Mouse (Mus musculus) bone marrow macrophage, adult 2 months (primary cell): ENCODE measurements around the gene Impg1.

ENCODE experiments used
- CTCF ChIP-seq: IDR thresholded peaks from 2 replicates; pipeline ENCODE4 v1.5.1; 2012; ENCODE audit warnings: low read depth, mild to moderate bottlenecking, low read length, moderate library complexity
- POLR2A ChIP-seq: IDR thresholded peaks from 2 replicates; pipeline ENCODE4 v1.6.1; 2012; ENCODE audit warnings: mild to moderate bottlenecking, low read depth, low read length, borderline replicate concordance

DNA sequence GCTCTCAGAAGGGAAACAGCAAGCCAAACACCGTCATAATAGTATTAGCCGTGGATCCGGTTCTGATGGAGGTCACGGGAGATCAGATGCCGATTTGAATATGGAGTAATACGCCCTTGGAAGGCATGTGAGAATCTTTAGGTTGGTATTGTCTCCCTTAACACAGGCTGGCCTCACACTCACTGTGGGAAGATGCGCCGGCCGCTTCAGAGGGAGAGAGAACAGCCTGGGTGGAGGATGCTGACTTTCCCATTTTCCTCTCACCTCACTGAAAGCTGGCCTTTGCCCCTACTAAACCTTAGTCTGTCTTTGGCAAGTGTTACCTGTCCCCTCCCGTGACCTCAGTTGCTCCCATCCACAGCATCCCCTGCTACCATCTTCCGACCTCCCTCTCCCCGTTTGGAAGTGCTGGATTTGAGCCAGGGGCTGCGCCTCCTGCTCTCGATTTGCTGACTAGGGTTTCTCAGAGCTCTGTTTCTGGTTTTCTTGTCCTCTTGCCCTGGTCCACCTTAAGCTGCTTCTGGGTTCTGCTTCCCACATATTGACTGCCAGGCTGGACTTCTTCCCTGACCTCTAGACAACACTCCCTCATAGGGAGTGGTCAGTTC is 131.2 kb downstream of the Impg1 start:
- TF ChIP-seq POLR2A (no peak), CTCF (no peak)
